Mouse (Mus musculus) cortical plate, adult 2 months (tissue): ENCODE data around the gene Cnih3. TPM values are rescaled to one million over a fixed set of nuclear protein-coding genes. Genes with fewer than 3 reads are reported as not detected.

Experiments
- H3K27ac ChIP-seq: fragments of 200-500 bp; 2 replicates; pipeline ENCODE4 v1.5.1; 2012; ENCODE audit warnings: low read length, control low read depth, inconsistent platforms; ENCODE audit not compliant: insufficient read depth
- H3K4me1 ChIP-seq: fragments of 200-500 bp; 2 replicates; pipeline ENCODE4 v1.6.1; 2011; ENCODE audit warnings: low read length; ENCODE audit not compliant: control insufficient read depth, insufficient read depth
- H3K4me3 ChIP-seq: fragments of 200-500 bp; 2 replicates; pipeline ENCODE4 v1.5.1; 2011; ENCODE audit warnings: mild to moderate bottlenecking, low read length, control low read depth; ENCODE audit not compliant: insufficient read depth
- CTCF ChIP-seq: fragments of 200-500 bp; IDR thresholded peaks from 2 replicates; pipeline ENCODE4 v1.5.1; 2011; ENCODE audit warnings: mild to moderate bottlenecking, control low read depth, low read length; ENCODE audit not compliant: insufficient read depth; ENCODE audit errors: extremely low read depth
- POLR2A ChIP-seq: fragments of 200-500 bp; IDR thresholded peaks from 2 replicates; pipeline ENCODE4 v1.6.1; 2011; ENCODE audit warnings: mild to moderate bottlenecking, low read length, control low read depth; ENCODE audit not compliant: insufficient read depth; ENCODE audit errors: extremely low read depth
- polyA plus RNA-seq: library from polyadenylated mRNA; depleted of rRNA; stranded (reverse); fragments of >200 nt; gene quantifications from 2 replicates; pipeline ENCODE4 v1.2.3, GENCODE M21; 2012; rRNA removed

The Cnih3 gene
- polyA plus RNA-seq, 1 experiment, result 57.0 TPM

DNA sequence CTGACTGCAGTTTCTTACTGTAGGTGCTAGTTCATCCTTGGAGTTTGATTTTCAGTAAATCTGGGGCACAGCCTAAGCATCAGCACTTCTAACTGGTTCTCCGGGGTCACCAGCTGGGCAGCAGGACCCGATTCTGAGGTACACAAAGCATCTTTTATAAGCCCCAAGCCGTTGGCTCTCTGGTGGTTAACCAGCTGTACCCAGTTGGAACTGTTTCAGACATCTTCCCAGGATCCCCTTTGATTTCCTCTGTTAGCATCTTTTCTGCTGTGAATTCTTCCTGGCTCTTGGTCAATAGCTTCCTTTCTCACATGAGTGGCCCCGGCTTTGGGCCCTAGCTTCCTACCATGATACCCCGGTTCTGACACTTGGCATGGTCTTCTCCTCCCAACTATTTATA lies 132.3 kb downstream of the Cnih3 start:
- TF ChIP-seq POLR2A (no peak), CTCF (no peak)
- H3K27ac ChIP-seq, result no peak overlapping the region
- no peaks in the 10 kb centered on the region; the same call in 1 of the 2 replicates for H3K4me1 ChIP-seq
- no peak overlapping the region for H3K4me3 ChIP-seq

DNA sequence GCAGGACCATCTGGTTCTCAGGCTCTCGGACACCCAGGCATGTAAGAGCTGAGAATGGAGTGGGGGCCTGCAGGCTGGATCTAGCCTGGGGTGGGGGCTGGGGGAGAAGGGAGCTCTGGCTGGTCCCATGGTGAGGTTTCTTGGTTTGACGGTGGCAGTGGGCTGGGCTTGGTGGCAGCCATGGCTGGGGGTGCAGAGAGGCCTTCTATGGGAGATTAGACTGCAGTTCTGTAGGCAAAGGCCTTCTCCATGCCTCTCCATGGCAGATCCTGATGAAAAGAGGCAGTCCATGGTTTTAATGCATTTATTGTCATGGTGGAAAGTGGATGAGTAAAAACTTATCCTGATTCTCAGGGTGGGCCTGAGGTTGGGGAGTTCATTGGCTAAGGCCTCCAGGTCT lies 151.0 kb downstream of the Cnih3 start:
- no peak overlapping the region for H3K4me3 ChIP-seq
- H3K27ac ChIP-seq, result no peak overlapping the region
- no peak for TF ChIP-seq CTCF
- no peak for TF ChIP-seq POLR2A
- no peaks in the 10 kb centered on the region for H3K4me1 ChIP-seq

DNA sequence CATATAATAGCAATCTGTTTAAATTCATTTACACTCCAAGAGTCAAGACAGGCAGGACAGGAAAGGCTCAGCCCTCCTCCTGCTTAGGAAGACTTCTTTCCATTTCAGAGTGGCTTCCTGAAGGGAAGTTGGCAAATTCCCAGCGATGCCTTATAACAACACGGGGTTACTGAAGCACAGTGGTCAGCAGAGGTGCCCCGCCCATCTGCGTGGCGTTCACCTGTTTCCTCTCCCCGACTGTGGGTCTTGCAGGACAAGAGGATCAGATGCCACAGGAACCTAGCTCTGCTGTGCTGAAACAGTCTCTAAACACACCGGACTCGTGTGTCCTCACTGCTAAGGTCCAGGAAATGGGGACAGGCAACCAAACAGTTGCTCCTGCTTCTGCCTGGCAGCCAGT lies 152.9 kb downstream of the Cnih3 start:
- TF ChIP-seq CTCF (no peak), POLR2A (no peak)

More for the DNA sequence above, 152.9 kb downstream of the Cnih3 start:
- Histone ChIP-seq H3K27ac (no peak overlapping the region), H3K4me3 (no peak overlapping the region), H3K4me1 (no peaks in the 10 kb centered on the region)

Other genes starting within 250 kb of the Cnih3 start
- 85.8 and 98.0 TPM in 2 replicates for gene Nvl, start 208.4 kb upstream of the Cnih3 start, polyA plus RNA-seq
- 23.2 and 25.3 TPM in 2 replicates for gene Cnih4, start 207.9 kb upstream of the Cnih3 start, polyA plus RNA-seq
- 48.6 and 50.7 TPM in 2 replicates for gene Wdr26, start 140.6 kb upstream of the Cnih3 start, polyA plus RNA-seq
- gene Ccdc121, start 158.8 kb downstream of the Cnih3 start, polyA plus RNA-seq, result 0.26 and 0.54 TPM in 2 replicates
- gene Dnah14, start 223.9 kb downstream of the Cnih3 start, polyA plus RNA-seq, result 2.2 and 4.0 TPM in 2 replicates